Mouse (Mus musculus): ENCODE data around the gene Dhfr.

DNA sequence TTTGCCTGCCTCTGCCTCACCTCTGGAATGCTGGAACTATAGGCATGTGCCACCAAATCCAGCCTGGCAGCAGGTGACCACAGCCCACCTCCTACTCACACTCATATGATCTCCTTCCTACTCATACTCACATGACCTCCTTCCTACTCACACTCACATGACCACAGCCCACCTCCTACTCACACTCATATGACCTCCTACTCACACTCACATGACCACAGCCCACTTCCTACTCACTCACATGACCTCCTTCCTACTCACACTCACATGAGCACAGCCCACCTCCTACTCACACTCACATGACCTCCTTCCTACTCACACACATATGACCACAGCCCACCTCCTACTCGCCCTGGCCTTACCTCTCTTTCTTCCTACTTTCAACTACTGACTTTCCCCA lies 17.7 kb upstream of the Dhfr start:
- TF ChIP-seq POLR2A (IDR thresholded peaks at IDR 0.05; ENCODE audit: control insufficient read depth in 1 of 2, insufficient read depth in 1 of 2, low read depth in 1 of 2, low read length in 2 of 2, poor library complexity in 1 of 2) = no peak
- no peak for TF ChIP-seq GATA1 (IDR thresholded peaks at IDR 0.05; ENCODE audit: low read depth, low read length)
- TF ChIP-seq MAX (IDR thresholded peaks at IDR 0.05; ENCODE audit: low read length) = no peak
- no peak for TF ChIP-seq NRF1 (IDR thresholded peaks at IDR 0.05; ENCODE audit: insufficient read depth, low read depth, low read length, poor library complexity, severe bottlenecking)

Data from MEL (cell line).